Mouse (Mus musculus) kidney, adult 9 months (tissue): ENCODE measurements around the gene Coq10b.
A peak's percentile ranks its signal among the peaks of the same experiment; 100 is the strongest.
"Not testable (repeated sequence)": the region's sequence is repeated elsewhere in the genome, so short reads cannot be mapped to it uniquely, and the experiment has no call there.

Experiments used
- DNase-seq: peaks from one replicate; pipeline ENCODE4 v3.0.0; 2022

The Coq10b gene

DNA sequence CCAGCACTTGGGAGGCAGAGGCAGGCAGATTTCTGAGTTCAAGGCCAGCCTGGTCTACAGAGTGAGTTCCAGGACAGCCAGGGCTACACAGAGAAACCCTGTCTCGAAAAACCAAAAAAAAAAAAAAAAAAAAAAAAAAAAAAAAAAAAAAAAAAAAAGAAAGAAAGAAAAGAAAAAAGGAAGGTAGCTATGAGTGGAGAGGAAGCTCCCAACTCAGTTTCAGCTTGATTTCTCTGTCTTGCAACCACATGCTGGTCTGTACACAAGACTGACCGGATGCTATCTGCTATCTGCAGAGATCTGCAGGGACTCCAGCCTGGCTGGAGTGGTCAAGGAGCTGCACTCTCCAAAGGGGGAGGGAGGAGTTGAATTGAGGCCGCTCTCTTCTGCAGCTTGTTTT lies 5.8 kb downstream of the Coq10b start:
- DNase-seq: not testable (repeated sequence)

DNA sequence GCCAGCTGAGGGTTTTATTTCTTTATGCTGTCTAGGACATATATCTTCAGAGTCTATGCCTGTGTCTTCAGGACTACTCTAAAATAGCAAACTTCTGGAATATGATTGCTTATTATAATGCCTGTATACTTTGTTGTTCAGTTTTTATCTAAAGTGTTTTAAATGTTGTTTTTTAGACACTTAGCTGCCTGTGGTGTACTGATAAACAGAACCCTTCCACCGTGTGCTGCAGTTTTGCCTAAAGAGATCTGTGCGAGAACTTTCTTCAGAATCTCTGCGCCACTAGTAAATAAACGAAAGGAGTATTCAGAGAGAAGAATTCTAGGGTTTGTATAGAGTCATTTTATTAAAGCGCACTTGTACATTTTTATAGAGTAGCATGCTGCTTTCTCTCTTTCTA lies 8.5 kb downstream of the Coq10b start:
- no peak for DNase-seq

DNA sequence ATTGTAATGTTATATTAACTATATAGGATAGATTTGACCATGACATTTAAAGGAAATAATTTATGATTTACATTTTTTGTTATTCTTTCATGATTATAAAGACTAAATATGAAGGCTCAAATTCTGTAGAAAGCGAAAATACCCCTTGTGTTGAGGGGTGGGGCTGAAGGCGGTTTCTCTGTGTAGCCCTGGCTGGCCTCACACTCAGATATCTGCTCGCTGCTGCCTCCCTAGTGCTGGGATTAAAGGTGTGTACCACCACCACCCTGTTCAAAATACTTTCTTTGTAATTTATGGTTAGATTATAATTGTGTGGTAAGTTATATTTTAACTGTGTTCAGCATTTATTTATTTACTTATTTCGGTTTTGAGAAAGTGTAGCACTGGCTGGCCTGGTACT lies 9.2 kb downstream of the Coq10b start:
- no peak for DNase-seq

DNA sequence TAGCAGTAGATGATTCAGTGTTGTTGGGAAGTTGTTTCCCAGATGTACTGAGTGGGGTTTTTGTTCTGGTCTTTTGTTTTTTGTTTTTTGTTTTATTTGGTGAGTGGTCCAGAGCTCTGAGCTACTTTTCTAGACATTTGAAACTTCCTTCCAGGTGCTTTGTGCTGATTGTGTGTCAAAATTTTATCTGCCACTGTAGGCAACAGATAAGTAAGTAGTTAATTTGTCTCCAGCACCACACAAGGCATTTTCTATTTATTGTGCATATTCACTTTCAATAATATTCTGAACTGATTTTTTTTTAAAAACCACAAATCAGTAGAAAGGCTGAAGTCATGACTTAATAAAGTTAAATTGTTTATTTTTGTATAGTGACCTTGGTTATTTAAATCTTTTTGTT lies 19.8 kb downstream of the Coq10b start:
- not testable (repeated sequence) for DNase-seq

DNA sequence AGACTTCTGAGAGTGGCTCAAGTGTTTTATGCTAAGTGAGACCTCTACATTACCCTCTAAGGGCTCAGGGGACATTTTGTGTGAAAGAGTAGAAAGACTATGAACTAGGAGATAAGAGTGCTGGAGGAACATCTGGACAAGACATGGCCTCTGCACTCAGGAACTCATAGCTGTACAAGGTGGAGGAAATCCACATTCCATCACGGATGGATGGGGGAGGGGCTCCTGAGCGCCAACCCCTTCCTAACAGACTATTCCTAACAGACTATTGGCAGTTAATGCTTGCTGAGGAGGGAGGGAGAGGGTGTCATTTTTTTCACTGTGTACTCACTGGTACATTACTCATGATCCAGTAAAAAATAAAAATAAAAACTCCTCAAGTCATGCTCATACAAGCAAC lies 22.2 kb downstream of the Coq10b start:
- DNase-seq: no peak

DNA sequence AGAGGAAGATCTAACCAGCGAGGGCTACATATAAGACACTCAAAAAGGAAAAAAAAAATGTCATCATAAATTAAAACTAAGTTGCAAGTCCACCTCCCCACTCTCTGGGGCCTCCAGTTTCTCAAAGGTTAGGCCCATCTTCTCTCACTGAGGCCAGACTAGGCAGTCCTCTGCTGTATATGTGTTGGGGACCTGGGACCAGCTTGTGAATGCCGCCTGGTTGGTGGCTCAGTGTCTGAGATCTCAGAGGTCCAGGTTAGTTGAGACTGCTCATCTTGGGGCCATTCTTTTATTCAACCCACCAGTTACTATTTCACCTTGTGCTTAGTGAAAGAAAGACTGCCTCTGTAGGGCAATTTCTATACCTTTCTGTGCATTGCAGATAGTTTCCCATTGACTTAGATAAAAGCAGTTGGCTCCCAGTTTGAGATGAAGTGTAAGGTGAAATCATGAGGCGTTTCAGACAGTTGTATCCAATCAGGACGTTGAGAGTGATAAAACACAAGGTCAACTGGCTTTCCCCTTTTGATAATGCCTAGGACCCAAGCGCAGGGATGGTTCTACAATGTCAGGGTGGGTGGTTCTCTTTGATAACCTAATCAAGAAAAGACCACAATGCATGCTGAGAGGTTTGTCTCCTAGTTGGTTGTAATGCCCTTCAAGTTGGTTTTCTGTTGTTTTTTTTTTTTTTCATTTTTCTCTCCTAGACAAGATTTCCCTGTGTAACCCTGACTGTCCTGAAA lies 23.3 kb downstream of the Coq10b start:
- DNase-seq: no peak

DNA sequence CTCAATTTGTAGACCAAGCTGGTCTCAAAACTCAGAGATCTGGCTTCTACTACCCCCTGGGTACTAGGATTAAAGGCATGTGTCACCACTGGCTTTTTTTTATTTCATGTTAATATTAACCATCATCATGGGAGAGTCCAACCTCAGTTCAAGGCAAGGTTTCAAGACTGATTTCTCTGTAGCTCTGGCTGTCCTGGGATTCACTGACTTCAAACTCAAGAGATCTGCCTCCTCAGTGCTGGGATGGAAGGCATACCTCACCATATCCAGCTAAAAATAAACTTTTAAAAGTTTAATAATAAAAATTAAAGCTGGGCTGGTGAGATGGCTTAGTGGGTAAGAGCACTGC lies 23.8 kb downstream of the Coq10b start:
- no peak for DNase-seq

DNA sequence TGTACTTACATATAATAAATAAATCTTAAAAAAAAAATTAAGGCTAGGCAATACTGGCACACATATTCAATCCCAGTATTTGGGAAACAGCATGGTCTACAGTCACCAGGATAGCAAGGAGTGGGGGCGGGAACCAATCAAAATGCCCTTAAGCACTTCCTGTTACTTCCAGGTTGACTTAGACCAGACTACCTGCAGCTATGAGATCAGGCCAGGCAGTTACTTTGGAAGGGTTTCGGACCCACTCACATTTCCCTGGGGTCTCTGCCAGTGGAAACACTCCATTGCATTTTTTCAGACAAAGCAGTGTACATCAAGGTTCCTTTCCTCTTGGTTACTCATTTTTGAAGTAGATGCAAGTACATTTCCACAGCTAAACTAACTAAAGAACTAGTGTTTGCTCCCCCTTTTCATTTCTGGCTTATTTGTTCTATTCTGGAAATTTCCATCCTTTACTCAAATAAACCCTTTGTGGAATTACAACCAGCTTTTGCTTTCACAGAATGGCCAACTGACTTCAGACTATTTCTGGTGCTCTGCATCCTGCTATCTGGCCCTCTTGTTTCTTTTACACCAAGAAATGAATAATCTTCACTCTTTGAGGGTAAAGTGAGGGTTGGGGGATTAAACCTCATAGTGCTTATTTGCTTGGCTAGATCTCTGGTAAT lies 24.4 kb downstream of the Coq10b start:
- no peak for DNase-seq

DNA sequence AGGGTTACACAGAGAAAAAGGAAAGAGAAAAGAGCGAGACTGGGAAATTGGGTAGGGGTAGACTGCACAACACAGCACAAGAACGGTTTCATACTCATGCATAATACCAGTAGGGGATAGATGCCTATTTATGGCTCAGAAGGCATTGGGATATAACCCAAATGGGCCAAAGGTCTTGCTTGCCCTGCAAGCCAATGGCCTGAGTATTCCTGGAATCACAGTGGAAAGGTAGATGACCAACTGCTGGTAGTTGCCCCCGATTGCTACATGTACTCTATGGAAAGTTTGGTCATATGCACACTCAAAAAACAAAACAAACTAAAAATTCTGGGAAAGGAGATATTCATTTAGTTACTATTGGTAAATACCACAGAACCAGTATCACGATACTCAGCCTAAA lies 27.1 kb downstream of the Coq10b start:
- DNase-seq: no peak

DNA sequence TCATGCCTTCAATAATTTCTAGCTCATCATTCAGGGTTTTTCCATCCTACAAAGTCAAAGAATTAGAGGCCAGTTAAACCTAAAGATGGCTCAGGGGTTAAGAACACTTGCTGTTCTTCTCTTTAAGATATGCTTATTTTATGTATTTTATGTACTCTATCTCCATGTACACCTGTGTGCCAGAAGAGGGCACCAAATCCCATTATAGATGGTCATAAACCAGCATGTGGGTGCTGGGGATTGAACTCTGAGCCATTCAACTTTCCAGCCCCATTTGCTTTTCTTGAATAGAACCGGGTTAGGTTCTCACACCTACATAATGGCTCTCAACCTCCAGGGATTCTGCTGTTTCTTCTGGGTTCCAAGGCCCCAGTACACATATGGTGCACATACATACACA lies 29.5 kb downstream of the Coq10b start:
- DNase-seq: no peak

DNA sequence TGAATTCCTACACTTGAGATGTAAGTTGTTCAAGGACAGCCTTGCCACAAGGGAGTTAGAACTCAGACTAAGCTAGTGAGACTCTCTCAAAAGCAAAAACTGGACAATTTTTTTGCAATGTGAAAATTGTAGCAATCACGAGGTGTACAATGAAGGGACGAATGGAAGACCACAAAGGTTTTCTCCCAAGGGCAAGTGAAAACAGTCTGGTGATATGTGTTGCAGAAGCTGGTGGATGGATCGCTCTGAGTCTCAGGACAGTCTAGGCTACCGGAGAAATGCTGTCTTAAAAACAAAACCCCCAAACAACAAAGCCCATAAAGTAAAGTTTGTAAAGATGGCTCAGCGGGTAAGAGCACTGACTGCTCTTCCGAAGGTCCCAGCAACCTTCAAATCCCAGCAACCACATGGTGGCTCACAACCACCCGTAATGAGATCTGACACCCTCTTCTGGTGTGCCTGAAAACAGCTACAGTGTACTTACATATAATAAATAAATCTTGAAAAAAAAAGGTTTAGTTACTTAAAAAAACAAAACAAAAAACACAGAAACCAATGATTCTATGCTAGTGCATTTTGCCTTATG lies 33.3 kb downstream of the Coq10b start:
- no peak for DNase-seq

DNA sequence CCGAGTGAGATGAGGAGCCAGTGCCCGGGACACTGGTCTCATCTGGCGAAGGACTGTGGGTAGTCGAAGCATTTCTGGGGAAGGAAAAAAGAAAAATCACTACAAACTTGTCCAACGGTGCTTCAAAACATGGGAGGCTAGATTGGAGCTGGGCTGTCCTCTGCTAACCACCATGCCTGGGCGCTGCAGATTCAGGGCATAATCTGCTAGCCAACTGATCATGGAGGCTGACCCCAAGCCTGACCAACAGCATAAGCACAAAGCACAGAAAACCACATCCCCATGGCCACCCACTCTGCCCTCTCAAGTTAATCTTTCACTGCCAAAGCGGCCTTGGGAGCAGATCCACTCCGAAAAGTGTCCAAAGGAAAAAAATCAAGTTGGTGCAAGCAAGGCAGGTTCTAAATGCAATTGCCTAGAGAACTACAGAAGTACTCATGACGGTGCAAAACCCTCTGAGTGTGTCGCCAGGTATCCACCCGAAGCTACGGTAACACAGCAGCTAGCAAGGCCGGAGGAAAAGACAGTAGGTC lies 34.4 kb downstream of the Coq10b start:
- peak; percentile 87 for DNase-seq

DNA sequence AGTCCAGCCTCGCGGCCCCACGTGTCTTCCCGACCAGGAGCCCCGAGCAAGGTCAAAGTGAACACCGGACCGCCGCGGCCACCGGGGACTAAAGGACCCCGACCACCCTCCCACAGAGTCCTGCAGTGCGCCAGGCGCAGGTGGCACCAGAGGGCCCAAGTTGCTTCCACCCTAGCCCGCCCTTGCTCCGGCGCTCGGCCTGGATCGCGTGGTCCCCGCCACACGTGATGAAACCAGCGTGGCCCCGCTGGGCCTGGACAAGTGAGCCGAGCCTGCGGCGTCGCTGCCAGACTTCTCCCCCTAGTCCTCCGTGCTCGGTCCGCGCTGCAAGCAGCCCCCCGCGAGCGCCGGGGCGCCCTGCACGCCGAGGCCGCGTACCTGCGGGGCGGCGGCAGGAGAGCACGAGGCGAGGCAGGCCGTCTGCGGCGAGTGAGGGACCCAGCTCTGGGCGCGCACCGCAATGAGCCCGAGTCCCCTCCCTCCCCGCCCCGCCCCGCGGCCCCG lies 34.9 kb downstream of the Coq10b start:
- DNase-seq: peak; percentile 65

DNA sequence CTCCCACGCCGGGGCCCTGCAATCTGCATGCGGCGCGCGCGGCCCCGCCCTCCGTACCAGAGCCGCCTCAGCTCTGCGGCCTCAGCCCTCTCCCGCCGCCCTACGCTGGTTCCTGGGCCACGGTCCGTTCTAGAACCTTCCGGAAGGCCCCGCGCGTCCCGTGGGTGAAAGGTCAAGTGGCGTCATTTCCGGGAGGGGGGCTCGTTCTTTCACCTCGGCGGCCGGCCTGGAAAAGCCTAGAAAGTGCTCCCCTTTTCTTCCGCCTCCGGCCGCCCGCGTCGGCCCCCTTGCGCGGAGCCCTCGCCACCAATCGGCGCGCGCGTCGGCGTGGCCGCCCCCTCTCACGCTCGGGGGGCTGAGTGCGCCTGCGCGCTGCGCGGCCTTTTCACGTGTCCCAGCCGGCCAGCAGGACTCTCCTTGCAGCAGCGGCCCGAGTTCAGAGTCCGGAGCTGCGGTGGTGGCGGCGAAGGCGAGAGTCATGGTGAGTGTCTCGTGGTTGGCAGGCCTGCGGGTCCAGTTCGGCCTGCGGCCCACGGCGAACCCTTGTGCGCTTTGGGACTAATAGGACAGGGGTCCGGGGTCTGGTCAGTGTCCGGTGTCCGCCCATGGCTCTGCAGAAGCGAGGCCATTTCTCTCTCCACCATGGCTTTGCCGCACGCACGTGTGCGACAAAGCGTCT lies 35.5 kb downstream of the Coq10b start, which contains the start of the genes Hspe1 and Hspd1:
Hspe1 (plus strand) TSS at position 201 of the 679 bp plus-strand sequence.
Hspd1 (minus strand) TSS at position 312 of the 679 bp plus-strand sequence.
- peak; percentile 99 for DNase-seq

DNA sequence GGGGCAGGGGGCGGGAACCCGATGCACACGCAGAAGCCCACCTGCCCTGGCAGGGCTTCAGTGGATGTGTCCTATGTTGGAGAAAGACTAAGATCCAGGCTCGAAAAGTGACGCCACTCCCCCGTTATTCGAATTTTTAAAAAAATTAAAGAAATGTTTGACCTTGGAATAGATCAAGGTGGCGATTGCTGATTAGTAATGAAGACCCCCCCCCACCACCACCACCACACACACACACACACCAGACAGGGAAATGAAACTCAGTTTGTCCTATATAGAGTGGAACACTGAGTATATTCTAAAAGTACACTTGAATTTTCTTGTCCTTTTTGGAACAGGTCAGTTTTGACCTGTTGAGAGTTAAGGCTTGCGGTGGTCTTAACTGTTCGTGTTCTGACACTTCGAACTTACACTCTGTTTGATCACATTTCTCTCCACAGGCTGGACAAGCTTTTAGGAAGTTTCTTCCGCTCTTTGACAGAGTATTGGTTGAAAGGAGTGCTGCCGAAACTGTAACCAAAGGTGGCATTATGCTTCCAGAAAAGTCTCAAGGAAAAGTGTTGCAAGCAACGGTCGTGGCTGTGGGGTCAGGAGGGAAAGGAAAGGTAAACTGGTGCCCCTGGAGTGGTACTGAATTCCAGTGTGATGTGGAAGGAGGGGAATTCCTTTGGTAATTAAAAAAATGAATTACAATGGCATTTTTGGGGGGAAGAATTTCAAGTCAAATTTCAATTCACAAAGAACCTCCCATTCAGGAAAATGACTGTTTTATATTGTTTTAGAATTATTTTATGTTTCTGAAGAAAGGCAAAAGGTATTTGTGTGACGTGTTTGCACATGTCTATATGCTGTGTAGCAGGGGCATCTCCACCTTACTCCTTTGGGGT lies 36.3 kb downstream of the Coq10b start:
- no peak for DNase-seq

DNA sequence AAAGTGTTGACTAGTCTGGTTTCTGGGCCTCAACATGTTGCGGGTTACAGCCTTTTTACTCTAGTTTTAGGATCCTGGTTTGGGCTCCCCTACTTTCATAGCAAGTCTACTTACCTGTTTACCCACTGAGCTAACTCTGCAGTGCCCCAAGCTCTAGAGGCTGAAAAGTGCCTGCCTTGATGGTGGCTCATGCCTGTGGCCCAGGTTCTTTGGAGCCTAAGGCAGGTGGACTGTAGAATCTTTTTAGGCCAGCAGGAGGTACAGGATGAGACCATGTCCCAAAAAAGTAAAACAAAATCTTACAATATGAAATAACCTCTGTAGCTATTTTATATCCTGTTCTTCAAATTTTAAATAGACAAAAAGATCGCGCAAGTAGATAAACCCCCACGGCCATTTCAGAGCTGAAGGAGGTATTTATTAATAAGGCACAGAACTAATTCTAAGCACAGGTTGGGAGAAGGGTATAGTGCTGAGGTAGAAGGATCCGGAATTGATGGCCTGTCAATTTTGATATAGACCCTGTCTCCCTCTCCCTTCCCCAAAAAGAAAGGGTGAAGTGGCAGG lies 37.0 kb downstream of the Coq10b start:
- no peak for DNase-seq

DNA sequence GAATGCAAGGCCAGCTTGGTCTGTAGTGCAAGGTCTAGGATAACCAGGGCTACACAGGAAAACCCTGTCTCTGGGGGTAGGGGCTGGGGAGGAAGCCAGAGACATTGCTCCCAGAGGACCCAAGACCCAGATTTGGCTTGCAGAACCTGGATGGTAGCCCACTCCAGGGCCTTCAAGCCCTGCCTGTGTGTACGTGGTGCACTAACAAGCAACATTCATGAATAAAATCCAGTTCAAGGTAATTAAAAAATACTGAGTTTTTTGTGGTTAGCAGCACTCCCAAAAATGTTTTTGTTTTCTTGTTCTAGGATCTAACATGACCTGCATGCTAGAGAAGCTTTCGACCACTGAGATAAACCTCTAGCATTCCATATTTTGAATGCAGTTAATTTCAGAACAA lies 39.5 kb downstream of the Coq10b start:
- DNase-seq: no peak

DNA sequence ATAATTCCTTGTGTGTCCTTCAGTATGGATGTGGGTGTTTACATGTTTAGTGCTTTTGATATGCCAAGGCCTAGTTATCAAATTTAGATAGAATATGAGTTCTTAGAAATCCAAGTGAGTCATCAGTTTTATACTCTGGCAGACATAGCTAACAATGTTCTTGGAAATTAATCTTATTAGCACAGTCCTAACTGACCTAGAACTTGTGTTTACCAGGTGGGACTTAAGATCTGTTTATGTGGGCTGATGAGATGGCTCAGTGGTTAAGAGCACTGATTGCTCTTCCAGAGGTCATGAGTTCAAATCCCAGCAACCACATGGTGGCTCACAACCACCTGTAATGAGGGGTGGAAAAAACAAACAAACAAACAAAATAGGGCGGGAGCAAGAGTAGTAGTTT lies 39.9 kb downstream of the Coq10b start:
- no peak for DNase-seq

DNA sequence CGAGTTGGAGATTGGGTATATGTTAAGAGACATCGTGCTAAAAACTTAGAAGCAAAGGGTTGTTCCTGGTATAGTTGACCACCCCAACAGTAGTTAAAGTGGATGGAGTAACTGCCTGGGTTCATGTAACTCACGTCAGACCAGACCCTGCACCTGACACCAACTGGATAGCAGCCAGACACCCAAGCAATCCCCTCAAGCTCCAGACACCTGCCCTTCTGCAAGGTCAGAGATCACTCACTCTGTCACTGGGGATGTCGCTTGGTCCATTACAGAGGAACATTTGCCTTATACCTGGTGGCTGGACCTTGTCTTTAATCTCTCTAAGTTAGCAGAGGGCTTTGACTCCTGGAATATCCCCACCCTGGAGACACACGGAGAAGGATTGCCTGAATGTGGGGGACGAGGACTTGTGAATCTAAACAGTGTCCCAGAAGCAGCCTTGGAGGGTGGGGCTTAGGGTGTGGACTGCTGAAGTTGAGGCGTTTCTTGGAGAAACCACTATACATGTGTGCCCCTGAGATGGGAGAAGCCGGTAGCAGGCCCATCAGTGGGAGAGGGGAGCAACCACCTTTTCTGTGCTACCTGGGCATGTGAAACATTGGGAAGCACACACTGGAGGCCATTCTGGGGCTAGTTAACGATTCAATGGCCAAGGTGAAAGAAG lies 54.5 kb downstream of the Coq10b start:
- DNase-seq: no peak

DNA sequence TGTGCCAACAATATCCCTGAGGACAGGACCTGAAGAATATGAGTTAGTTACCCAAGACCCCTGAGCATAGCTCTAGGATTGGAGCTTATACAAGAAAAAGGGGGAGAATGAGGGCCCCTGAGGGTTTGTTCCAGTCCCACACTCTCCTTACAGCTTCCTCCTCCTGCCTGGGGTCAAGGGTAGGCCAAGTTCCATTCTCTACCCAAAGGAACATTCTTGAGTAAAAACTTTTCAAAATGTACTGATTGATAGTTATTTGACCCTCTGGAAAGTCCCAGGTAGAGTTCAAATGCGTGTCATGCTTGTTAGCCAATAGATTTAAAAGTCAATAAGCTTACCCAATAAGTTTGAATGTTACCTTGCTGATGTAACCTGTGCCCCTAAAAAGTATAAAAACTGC lies 55.1 kb downstream of the Coq10b start:
- no peak for DNase-seq

DNA sequence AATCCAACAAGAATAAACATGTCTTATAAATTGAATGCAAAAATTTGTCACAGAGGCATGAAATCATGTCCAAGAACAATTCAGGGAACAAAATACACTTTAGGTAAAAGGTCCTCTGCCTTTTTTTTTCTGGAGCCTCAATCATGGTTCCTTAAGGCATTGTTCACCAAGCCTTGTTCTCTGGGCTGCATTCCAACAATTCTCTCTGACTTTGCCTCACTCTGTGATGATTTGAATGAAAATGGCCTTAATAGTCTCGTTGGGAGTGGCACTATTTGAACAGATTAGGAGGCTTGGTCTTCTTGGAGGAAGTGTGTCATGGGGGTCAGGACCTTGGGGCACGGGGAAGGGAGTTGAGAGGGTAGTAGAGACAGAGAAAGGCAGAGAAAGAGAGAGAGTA lies 55.9 kb downstream of the Coq10b start:
- DNase-seq: no peak
